Mouse (Mus musculus): ENCODE results near the gene Nat8. TPM values are rescaled to one million over a fixed set of nuclear protein-coding genes. Genes with fewer than 3 reads are reported as not detected.
"Not testable (repeated sequence)": the region's sequence is repeated elsewhere in the genome, so short reads cannot be mapped to it uniquely, and the experiment has no call there.

Nat8 gene
- polyA plus RNA-seq, 1 experiment from 2014 or later, result 0.47 TPM

DNA sequence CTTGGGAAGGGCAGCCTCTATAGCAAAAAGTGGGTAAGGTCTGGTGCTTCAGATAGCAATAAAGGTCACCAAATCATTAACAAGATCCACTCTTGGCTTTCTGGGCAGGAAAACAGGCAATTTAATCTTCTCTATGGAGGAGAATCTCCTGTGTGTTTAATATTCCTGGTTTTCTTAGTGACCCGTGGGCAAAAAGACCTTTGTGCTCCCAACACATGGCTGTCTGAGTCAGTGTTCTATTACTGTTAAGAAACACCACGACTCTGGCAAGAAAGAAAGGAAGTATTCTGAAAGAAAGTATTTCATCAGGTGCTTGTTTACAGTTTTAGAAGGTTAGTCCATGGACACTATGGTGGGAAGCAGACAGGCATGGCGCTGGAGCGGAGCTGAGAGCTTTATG lies 9.6 kb downstream of the Nat8 start:
- Histone ChIP-seq H3K4me3 (replicated peaks; ENCODE audit: low read length) (no peak overlapping the region), H3K4me1 (replicated peaks; ENCODE audit: control insufficient read depth, insufficient read depth, low read length) (no peaks in the 10 kb centered on the region), H3K9ac (no peak overlapping the region), H3K36me3 (replicated peaks; ENCODE audit: control insufficient read depth, insufficient read depth) (no peaks in the 10 kb centered on the region), H3K9me3 (ENCODE audit: control insufficient read depth, low read length) (no peaks in the 10 kb centered on the region), H3K27me3 (ENCODE audit: control insufficient read depth, insufficient read depth, low read length) (no peaks in the 10 kb centered on the region), H3K27ac (no peak overlapping the region), H3K4me2 (replicated peaks) (no peak overlapping the region)
- WGBS, result 86% methylated on average over 4 of the region's 4 CpGs
- no peak for DNase-seq (ENCODE audit: low spot score)
- ATAC-seq (ENCODE audit: low FRiP score), result no peak

DNA sequence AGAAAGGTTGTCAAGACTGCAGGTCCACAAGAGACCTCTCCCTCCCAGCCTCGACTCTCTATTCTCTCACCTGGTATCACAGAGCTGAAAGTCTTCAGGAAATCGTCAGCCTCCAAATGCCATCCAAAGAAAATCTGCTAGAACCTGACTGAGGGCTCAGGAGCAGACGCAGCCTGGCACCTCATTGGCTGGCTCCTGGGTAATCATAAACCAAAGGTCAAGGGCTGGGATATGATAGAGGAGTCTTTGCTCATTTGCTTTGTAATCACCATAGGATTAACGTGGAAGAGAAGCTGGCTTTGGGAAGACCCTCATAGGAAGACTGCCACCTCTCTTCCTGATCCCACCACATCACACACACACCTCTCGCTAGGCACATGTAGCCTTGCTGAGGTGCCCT lies 11.0 kb downstream of the Nat8 start, which contains the start of the genes Nat8f6 and Nat8f5:
Gene Nat8f6 (minus strand): TSS at position 118 of the 400 bp plus-strand sequence.
Gene Nat8f5 (minus strand): TSS at position 136 of the 400 bp plus-strand sequence.
- Histone ChIP-seq H3K4me3 (replicated peaks; ENCODE audit: low read length) (no peak within 1 kb of the TSS), H3K4me1 (replicated peaks; ENCODE audit: control insufficient read depth, insufficient read depth, low read length) (no peaks in the 10 kb centered on the region), H3K27ac (no peak within 1 kb of the TSS), H3K36me3 (replicated peaks; ENCODE audit: control insufficient read depth, insufficient read depth) (no peaks in the 10 kb centered on the region), H3K27me3 (ENCODE audit: control insufficient read depth, insufficient read depth, low read length) (no peaks in the 10 kb centered on the region), H3K9me3 (ENCODE audit: control insufficient read depth, low read length) (no peaks in the 10 kb centered on the region), H3K9ac (no peak within 1 kb of the TSS), H3K4me2 (replicated peaks) (no peak within 1 kb of the TSS)
- DNase-seq (ENCODE audit: low spot score), result no peak
- ATAC-seq (ENCODE audit: low FRiP score), result no peak
- WGBS, result 92% methylated on average over 5 of the region's 5 CpGs

DNA sequence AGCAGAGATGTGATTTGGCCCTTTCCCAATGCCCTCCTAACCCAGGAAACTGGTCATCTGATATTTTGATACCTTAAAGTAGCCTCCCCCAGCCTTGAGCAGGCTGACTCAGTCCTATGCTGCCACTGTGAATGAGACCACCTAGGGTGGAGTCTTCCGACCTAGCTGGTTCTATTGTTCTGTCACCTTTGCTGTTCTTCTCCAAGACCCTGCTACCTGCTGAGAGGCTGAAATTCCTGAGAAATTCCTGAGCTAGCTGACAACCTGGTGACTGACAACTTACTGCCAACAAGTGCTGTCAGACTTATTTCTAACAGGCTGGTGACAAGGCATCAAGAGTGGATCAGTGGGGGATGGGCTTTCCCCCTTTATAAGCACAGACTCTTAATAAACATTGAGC lies 13.5 kb downstream of the Nat8 start:
- Histone ChIP-seq H3K4me1 (replicated peaks; ENCODE audit: control insufficient read depth, insufficient read depth, low read length) (no peaks in the 10 kb centered on the region), H3K9ac (no peak overlapping the region), H3K27ac (no peak overlapping the region), H3K4me3 (replicated peaks; ENCODE audit: low read length) (no peak overlapping the region), H3K4me2 (replicated peaks) (no peak overlapping the region), H3K27me3 (ENCODE audit: control insufficient read depth, insufficient read depth, low read length) (no peaks in the 10 kb centered on the region), H3K36me3 (replicated peaks; ENCODE audit: control insufficient read depth, insufficient read depth) (no peaks in the 10 kb centered on the region), H3K9me3 (ENCODE audit: control insufficient read depth, low read length) (no peaks in the 10 kb centered on the region)
- DNase-seq (ENCODE audit: low spot score) (no peak), ATAC-seq (ENCODE audit: low FRiP score) (no peak)
- 25% methylated on average over 1 of the region's 1 CpGs for WGBS

DNA sequence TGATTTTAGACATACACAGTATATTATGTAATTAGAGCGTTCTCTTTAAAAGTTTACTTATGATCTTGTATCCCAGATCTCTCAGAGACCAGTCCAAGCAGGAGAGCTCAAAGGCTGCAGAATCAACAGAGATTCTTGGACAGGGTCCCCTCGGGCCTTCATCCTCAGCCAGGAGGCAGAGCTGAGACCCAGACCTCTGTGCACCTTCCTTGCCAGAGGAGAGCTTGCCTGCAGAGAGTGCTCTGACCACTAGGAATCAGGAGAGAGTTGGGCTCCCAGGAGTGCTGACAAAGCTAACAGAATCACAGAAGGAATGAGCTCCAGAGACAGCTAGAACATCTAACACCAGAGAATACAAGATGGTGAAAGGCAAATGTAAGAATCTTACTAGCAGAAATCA lies 18.5 kb downstream of the Nat8 start:
- Histone ChIP-seq H3K4me2 (replicated peaks) (no peak overlapping the region), H3K36me3 (replicated peaks; ENCODE audit: control insufficient read depth, insufficient read depth) (no peaks in the 10 kb centered on the region), H3K9me3 (ENCODE audit: control insufficient read depth, low read length) (no peaks in the 10 kb centered on the region), H3K9ac (no peak overlapping the region), H3K4me3 (replicated peaks; ENCODE audit: low read length) (no peak overlapping the region), H3K4me1 (replicated peaks; ENCODE audit: control insufficient read depth, insufficient read depth, low read length) (no peaks in the 10 kb centered on the region), H3K27ac (no peak overlapping the region), H3K27me3 (ENCODE audit: control insufficient read depth, insufficient read depth, low read length) (no peaks in the 10 kb centered on the region)
- 95% methylated on average over 2 of the region's 2 CpGs for WGBS
- no peak for DNase-seq (ENCODE audit: low spot score)
- no peak for ATAC-seq (ENCODE audit: low FRiP score)

DNA sequence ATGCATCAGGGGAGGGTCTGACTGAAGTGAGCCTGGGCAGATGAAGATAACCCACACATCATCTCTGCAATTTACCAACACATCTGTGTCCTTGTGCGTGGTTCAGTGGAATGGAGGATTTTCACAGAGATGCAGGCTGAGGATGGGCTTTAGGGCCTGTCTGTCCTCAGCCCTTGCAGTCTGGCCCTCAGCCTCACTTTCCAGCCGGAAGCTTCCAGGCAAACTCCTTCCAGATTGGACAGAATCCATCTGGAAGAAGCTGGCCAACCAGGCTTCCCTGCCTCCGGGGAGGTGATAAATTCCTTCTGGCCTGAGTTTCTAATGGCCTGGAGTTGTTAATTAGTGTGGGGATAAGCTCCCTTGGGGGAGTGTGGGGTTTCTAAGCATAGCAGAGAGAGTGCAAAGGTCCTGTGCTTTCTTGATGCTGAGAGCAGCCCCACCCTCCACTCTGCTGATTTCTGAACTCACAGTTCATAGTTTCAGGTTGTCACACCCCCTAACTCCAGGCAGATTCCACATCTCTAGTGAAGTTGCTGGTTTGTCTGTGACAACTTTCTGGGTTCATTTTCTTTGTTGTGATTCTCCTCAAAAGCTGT lies 20.8 kb downstream of the Nat8 start:
- H3K4me1 ChIP-seq (replicated peaks; ENCODE audit: control insufficient read depth, insufficient read depth, low read length); H3K36me3 ChIP-seq (replicated peaks; ENCODE audit: control insufficient read depth, insufficient read depth); H3K27me3 ChIP-seq (ENCODE audit: control insufficient read depth, insufficient read depth, low read length); H3K27ac ChIP-seq; H3K9ac ChIP-seq; DNase-seq (ENCODE audit: low spot score); ATAC-seq (ENCODE audit: low FRiP score); H3K9me3 ChIP-seq (ENCODE audit: control insufficient read depth, low read length); H3K4me2 ChIP-seq (replicated peaks); H3K4me3 ChIP-seq (replicated peaks; ENCODE audit: low read length): not testable (repeated sequence)
- 66% methylated on average over 3 of the region's 3 CpGs for WGBS

DNA sequence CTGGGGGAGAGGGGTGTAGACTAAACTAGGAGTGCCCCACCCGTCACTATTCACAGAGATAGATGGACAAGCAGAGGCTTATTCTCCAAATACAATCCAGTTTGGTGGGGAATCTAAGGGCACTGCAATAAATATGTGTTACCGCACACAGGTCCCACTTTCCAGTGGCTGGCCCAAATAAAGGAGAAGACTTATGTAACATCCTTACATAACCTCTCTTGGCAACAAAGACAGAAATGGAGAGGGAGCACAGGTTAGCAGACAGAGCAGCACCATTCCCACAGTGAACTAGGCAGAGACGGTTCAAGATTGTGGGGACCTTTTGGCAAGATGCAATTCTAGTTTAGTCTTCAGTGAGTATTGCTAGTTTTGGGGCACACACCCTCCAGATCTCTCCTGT lies 21.4 kb downstream of the Nat8 start:
- H3K36me3 ChIP-seq (replicated peaks; ENCODE audit: control insufficient read depth, insufficient read depth); H3K27ac ChIP-seq; H3K9ac ChIP-seq; DNase-seq (ENCODE audit: low spot score); H3K4me1 ChIP-seq (replicated peaks; ENCODE audit: control insufficient read depth, insufficient read depth, low read length); H3K9me3 ChIP-seq (ENCODE audit: control insufficient read depth, low read length); H3K27me3 ChIP-seq (ENCODE audit: control insufficient read depth, insufficient read depth, low read length); H3K4me2 ChIP-seq (replicated peaks); ATAC-seq (ENCODE audit: low FRiP score); H3K4me3 ChIP-seq (replicated peaks; ENCODE audit: low read length): not testable (repeated sequence)
- 83% methylated on average over 2 of the region's 3 CpGs for WGBS

DNA sequence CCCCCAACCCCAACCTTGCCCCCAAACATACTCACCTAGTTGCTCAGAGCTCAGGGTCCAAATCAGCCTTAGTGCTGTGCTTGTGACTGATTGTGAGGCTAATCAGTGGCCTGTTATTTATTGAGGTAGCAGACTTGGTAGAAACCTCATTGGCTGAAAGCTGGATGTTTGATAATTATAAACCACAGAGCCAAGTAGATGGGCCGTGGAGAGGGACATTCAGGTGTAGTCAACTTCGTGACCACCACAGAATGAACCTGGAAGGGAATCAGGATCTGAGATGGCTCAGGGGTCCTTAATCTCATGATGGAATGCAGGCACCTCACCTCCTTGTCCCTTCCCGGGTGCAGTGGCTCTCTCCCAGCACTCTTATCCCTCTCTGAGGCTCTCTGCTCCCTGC lies 22.1 kb downstream of the Nat8 start:
- not testable (repeated sequence) for H3K4me3 ChIP-seq (replicated peaks; ENCODE audit: low read length); H3K9me3 ChIP-seq (ENCODE audit: control insufficient read depth, low read length); H3K27ac ChIP-seq; H3K36me3 ChIP-seq (replicated peaks; ENCODE audit: control insufficient read depth, insufficient read depth); H3K9ac ChIP-seq; H3K4me1 ChIP-seq (replicated peaks; ENCODE audit: control insufficient read depth, insufficient read depth, low read length); H3K4me2 ChIP-seq (replicated peaks); H3K27me3 ChIP-seq (ENCODE audit: control insufficient read depth, insufficient read depth, low read length); DNase-seq (ENCODE audit: low spot score); ATAC-seq (ENCODE audit: low FRiP score)
- 88% methylated on average over 2 of the region's 3 CpGs for WGBS

DNA sequence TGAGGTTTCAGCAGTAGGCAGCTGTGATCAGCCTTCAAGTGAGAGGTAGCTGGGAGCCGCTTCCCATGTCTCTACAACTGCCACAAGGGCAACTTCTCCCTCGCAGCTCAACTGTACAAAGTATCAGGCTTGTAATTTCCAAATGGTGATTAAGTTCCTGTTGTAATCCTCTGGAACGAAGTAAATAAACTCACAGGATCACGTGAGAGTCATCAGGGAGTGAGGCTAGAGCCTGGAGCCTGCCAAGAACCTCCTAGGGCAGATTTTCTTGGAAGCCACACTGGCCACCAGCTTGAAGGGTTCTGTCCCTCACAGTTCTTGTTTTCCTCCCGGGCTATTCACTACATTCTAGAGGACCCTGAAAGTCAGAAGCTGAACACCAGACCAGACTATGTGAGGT lies 28.7 kb downstream of the Nat8 start:
- H3K27ac ChIP-seq; H3K27me3 ChIP-seq (ENCODE audit: control insufficient read depth, insufficient read depth, low read length); ATAC-seq (ENCODE audit: low FRiP score); H3K36me3 ChIP-seq (replicated peaks; ENCODE audit: control insufficient read depth, insufficient read depth); DNase-seq (ENCODE audit: low spot score); H3K9me3 ChIP-seq (ENCODE audit: control insufficient read depth, low read length); H3K4me3 ChIP-seq (replicated peaks; ENCODE audit: low read length); H3K9ac ChIP-seq; H3K4me1 ChIP-seq (replicated peaks; ENCODE audit: control insufficient read depth, insufficient read depth, low read length); H3K4me2 ChIP-seq (replicated peaks): not testable (repeated sequence)
- WGBS, result 80% methylated on average over 5 of the region's 5 CpGs

Data from hindbrain, embryonic 14.5 days (tissue).